Mouse (Mus musculus): ENCODE data around the gene Ppt2.
A peak's percentile ranks its signal among the peaks of the same experiment; 100 is the strongest.

- peak; percentile 19; the same call in 1 of the 2 replicates for TF ChIP-seq CTCF (IDR thresholded peaks at IDR 0.05; ENCODE audit: extremely low read depth, insufficient read length, insufficient replicate concordance, low read depth, low read length)
- TF ChIP-seq POLR2A (IDR thresholded peaks at IDR 0.05; ENCODE audit: low read depth, low read length), result no peak
Observed at GRCm38 (mm10) chr17:34626773-34627092, 1.6 kb downstream of the Ppt2 start.
